Mouse (Mus musculus): Measurements from ENCODE around the gene Plcl1. TPM values are rescaled to one million over a fixed set of nuclear protein-coding genes. Genes with fewer than 3 reads are reported as not detected.

The Plcl1 gene
- polyA plus RNA-seq, 1 experiment: 0.21 TPM

DNA sequence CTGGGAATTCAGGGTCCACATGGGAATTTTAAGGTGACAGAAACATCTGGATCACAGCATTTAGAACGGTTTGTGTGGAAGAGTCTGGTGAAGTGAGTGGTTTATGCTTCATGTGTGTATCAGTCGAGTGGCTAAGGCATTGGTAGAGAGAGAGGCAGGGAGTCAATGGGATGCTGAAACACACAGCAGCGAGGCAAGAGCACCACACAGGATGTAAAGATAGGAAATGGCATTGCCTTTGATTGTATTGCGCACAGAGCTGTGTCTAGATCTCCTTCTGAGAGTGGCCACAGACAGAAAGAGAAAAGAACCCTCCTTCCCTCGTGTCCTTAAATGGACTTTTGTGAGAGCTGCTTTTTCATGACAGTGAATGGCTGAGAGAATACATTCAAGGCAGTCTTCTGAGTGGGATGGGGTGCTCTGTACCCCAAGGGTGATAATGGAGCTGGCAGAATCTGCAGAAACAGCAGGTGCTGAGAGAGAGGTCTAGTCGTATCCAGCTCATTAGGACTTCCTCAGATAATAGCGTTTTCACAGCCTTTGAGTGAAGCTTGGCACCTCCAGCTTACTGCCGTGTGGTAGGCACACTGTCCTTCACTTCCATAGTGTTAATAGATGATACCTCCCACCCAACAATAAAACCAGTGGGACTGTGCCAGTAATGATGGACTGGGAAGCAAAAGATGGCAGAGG lies 253.9 kb downstream of the Plcl1 start:
- H3K27me3 ChIP-seq (ENCODE audit: control insufficient read depth, insufficient read depth, low read length): no peaks in the 10 kb centered on the region
- H3K36me3 ChIP-seq (ENCODE audit: control insufficient read depth, insufficient read depth, low read length): no peaks in the 10 kb centered on the region
- no peaks in the 10 kb centered on the region for H3K4me1 ChIP-seq (ENCODE audit: control insufficient read depth, insufficient read depth, low read length)
- no peak overlapping the region for H3K27ac ChIP-seq (ENCODE audit: control insufficient read depth, insufficient read depth, low read depth, low read length)
- no peak overlapping the region for H3K4me3 ChIP-seq (ENCODE audit: control insufficient read depth, low read depth, low read length)
- TF ChIP-seq POLR2A (IDR thresholded peaks at IDR 0.05; ENCODE audit: control insufficient read depth, low read depth, low read length) (no peak), CTCF (IDR thresholded peaks at IDR 0.05; ENCODE audit: control insufficient read depth, insufficient read depth, insufficient replicate concordance, low read depth, low read length) (no peak)

DNA sequence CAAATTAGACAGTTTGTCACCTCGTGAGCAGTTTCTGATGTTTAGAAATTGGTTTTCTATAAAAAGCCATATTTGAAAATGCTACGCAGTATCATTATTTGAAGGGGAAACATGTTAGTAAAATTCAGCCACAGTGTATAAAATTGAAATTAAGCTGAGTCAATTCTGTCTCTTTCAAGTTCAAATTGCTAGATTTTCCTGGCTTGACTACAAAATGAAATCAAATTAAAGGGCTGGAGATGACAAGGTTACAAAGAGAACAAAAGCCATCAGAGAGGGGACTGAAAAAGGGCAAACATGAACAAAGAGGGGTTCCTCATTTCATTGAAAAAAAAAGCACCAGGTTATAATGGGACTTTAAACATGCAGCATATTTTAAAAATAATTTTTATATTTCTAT lies 255.7 kb downstream of the Plcl1 start:
- Histone ChIP-seq H3K4me3 (ENCODE audit: control insufficient read depth, low read depth, low read length) (no peak overlapping the region), H3K4me1 (ENCODE audit: control insufficient read depth, insufficient read depth, low read length) (no peaks in the 10 kb centered on the region), H3K36me3 (ENCODE audit: control insufficient read depth, insufficient read depth, low read length) (no peaks in the 10 kb centered on the region), H3K27me3 (ENCODE audit: control insufficient read depth, insufficient read depth, low read length) (no peaks in the 10 kb centered on the region), H3K27ac (ENCODE audit: control insufficient read depth, insufficient read depth, low read depth, low read length) (no peak overlapping the region)
- no peak for TF ChIP-seq POLR2A (IDR thresholded peaks at IDR 0.05; ENCODE audit: control insufficient read depth, low read depth, low read length)
- no peak for TF ChIP-seq CTCF (IDR thresholded peaks at IDR 0.05; ENCODE audit: control insufficient read depth, insufficient read depth, insufficient replicate concordance, low read depth, low read length)

DNA sequence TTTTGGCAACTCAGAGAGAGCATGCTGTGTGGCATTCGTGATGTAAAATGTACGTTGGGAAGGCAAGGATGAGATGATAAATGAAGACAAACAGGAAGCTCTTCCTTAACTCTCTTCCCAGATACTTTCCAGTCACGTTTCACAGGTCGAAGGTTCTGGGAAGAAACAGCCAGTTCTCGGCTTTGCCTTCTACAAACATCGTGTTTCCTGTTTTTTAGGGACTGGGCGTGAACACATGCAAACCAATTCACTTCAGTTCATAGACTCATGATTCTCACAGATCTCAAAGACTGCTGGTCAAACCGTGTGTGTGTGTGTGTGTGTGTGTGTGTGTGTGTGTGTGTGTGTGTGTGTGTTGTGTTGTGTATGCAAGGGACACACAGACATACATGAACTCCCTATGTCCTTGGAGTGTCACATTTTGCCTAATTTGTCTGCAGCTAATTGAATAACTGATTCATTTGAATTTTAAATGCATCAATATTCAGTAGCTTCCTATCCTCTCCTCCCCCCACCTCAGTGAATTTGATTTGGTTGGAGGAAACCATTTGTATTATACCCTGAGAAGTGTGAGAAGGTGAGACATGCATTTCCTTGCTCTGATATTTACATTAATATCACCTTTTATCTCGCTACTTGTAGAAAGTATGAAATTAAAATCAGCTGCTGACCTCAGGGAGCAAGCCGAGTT lies 259.6 kb downstream of the Plcl1 start:
- no peaks in the 10 kb centered on the region for H3K27me3 ChIP-seq (ENCODE audit: control insufficient read depth, insufficient read depth, low read length)
- H3K4me3 ChIP-seq (ENCODE audit: control insufficient read depth, low read depth, low read length): no peak overlapping the region
- H3K36me3 ChIP-seq (ENCODE audit: control insufficient read depth, insufficient read depth, low read length): no peaks in the 10 kb centered on the region
- no peaks in the 10 kb centered on the region for H3K4me1 ChIP-seq (ENCODE audit: control insufficient read depth, insufficient read depth, low read length)
- no peak for TF ChIP-seq CTCF (IDR thresholded peaks at IDR 0.05; ENCODE audit: control insufficient read depth, insufficient read depth, insufficient replicate concordance, low read depth, low read length)
- no peak for TF ChIP-seq POLR2A (IDR thresholded peaks at IDR 0.05; ENCODE audit: control insufficient read depth, low read depth, low read length)
- no peak overlapping the region; the same call in 1 of the 2 replicates for H3K27ac ChIP-seq (ENCODE audit: control insufficient read depth, insufficient read depth, low read depth, low read length)

DNA sequence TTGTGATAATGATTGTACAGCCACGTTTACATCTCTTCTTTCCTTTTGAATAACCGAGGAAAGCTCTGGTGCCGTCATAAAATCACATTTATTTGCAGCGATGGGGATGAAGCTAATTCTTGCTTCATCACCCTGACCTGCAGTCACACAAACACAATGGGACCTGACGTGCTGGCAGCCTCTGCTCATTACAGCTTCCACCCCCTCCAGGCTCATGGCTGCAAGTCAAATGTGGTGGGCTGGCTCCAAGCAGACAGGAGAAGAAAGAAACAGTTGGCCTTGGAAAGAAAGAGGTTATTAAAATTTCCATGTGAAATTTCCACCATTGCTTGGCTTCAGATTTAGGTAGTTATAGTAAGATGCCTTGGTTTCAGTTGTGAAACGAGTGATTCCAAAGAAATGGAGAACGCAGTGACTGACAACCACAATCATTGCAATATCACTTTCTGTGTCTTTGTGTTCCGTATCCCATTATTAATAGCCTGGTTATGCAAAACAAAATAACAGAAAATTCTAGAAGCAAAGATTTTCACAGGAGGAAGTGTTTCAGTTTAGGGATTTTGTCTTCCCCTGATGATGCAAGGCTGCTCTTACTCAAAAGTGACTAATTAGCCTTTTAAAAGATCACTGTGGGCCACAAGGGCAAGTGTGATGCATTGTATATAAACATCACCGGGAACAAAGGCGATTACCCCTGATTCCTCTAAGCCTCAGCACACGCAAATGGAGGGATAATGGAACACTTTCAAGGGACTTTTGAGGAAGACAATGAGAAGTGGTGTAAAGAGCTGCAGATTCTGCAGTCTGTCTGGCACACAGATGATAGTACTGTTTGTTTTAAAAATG lies 260.3 kb downstream of the Plcl1 start:
- H3K4me1 ChIP-seq (ENCODE audit: control insufficient read depth, insufficient read depth, low read length): no peaks in the 10 kb centered on the region
- H3K27me3 ChIP-seq (ENCODE audit: control insufficient read depth, insufficient read depth, low read length): no peaks in the 10 kb centered on the region
- H3K4me3 ChIP-seq (ENCODE audit: control insufficient read depth, low read depth, low read length): no peak overlapping the region
- H3K27ac ChIP-seq (ENCODE audit: control insufficient read depth, insufficient read depth, low read depth, low read length): peak overlapping the region; percentile 42; the same call in 1 of the 2 replicates
- TF ChIP-seq POLR2A (IDR thresholded peaks at IDR 0.05; ENCODE audit: control insufficient read depth, low read depth, low read length): no peak
- no peak for TF ChIP-seq CTCF (IDR thresholded peaks at IDR 0.05; ENCODE audit: control insufficient read depth, insufficient read depth, insufficient replicate concordance, low read depth, low read length)
- H3K36me3 ChIP-seq (ENCODE audit: control insufficient read depth, insufficient read depth, low read length): no peaks in the 10 kb centered on the region

DNA sequence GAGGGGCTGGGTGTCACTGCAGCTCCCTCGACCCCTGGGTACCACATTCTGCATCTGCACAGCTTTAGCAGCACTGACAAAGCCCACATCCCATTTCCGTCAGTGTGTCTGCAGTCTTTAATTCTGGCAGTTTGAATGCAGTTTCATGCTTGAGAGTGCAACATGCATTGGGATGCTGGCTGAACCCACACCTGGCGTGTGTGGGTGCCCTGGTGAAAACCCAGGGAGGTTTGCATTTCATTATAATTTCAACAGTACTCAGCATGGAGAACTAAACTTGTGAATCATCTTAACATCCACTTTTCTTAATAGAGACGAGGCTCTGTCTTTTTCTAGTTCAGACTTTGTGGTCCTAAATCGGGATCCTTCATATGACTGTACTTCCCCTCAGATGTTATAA lies 261.1 kb downstream of the Plcl1 start:
- H3K4me1 ChIP-seq (ENCODE audit: control insufficient read depth, insufficient read depth, low read length): no peaks in the 10 kb centered on the region
- no peak overlapping the region for H3K27ac ChIP-seq (ENCODE audit: control insufficient read depth, insufficient read depth, low read depth, low read length)
- H3K4me3 ChIP-seq (ENCODE audit: control insufficient read depth, low read depth, low read length): no peak overlapping the region
- no peaks in the 10 kb centered on the region for H3K27me3 ChIP-seq (ENCODE audit: control insufficient read depth, insufficient read depth, low read length)
- H3K36me3 ChIP-seq (ENCODE audit: control insufficient read depth, insufficient read depth, low read length): no peaks in the 10 kb centered on the region
- no peak for TF ChIP-seq CTCF (IDR thresholded peaks at IDR 0.05; ENCODE audit: control insufficient read depth, insufficient read depth, insufficient replicate concordance, low read depth, low read length)
- TF ChIP-seq POLR2A (IDR thresholded peaks at IDR 0.05; ENCODE audit: control insufficient read depth, low read depth, low read length): no peak

DNA sequence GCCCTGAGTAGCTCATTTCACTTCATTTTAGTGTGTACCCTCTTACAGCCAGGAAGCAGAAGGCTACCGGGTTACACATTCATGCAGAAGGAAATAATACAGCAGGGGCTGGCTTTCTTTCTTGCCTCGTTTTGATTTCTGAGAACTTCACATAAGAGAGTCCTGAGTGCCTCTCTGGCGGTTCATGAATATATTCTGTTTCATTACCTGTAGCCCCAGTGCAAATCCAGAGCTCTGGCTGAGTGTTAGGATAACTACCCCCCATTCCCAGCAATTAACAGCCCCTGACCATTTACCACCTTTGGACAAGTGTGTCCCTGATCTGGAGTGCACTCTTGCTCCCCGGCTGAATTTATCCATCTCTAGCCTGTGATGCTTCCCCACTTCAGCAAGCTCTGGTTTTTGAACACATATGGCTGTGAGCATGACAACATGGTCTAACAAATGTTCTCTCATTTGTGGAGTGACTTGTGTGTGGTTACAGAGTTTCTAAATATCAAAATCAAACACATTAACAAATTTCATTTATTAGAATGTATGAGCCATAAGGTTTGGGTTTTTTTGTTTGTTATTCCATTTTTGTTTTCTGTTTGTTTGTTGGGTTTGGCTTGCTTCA lies 263.0 kb downstream of the Plcl1 start:
- Histone ChIP-seq H3K36me3 (ENCODE audit: control insufficient read depth, insufficient read depth, low read length) (no peaks in the 10 kb centered on the region), H3K27me3 (ENCODE audit: control insufficient read depth, insufficient read depth, low read length) (no peaks in the 10 kb centered on the region), H3K4me3 (ENCODE audit: control insufficient read depth, low read depth, low read length) (no peak overlapping the region), H3K4me1 (ENCODE audit: control insufficient read depth, insufficient read depth, low read length) (no peaks in the 10 kb centered on the region), H3K27ac (ENCODE audit: control insufficient read depth, insufficient read depth, low read depth, low read length) (no peak overlapping the region)
- no peak for TF ChIP-seq CTCF (IDR thresholded peaks at IDR 0.05; ENCODE audit: control insufficient read depth, insufficient read depth, insufficient replicate concordance, low read depth, low read length)
- no peak for TF ChIP-seq POLR2A (IDR thresholded peaks at IDR 0.05; ENCODE audit: control insufficient read depth, low read depth, low read length)

All from testis, adult 2 months (tissue).